Mouse (Mus musculus): ENCODE measurements around the gene Mta3.
A peak's percentile ranks its signal among the peaks of the same experiment; 100 is the strongest.

Mta3 gene

GRCm38 (mm10) chr17:83767064-83767463 is 61.1 kb downstream of the Mta3 start:
- no peak for DNase-seq

- no peak for DNase-seq
Observed at GRCm38 (mm10) chr17:83768309-83768708, 62.3 kb downstream of the Mta3 start.

- DNase-seq = no peak
Observed at GRCm38 (mm10) chr17:83770371-83770770, 64.4 kb downstream of the Mta3 start.

- no peak for DNase-seq
Observed at GRCm38 (mm10) chr17:83770931-83771330, 65.0 kb downstream of the Mta3 start.

- no peak for DNase-seq
Observed at GRCm38 (mm10) chr17:83772110-83772509, 66.1 kb downstream of the Mta3 start.

GRCm38 (mm10) chr17:83772711-83773110 is 66.7 kb downstream of the Mta3 start:
- no peak for DNase-seq

GRCm38 (mm10) chr17:83776965-83777364 is 71.0 kb downstream of the Mta3 start:
- DNase-seq = no peak

- no peak for DNase-seq
Observed at GRCm38 (mm10) chr17:83777462-83778051, 71.6 kb downstream of the Mta3 start.

- DNase-seq = no peak
Observed at GRCm38 (mm10) chr17:83780228-83780627, 74.3 kb downstream of the Mta3 start.

GRCm38 (mm10) chr17:83782740-83783139 is 76.8 kb downstream of the Mta3 start:
- DNase-seq = peak; percentile 89

GRCm38 (mm10) chr17:83786418-83786817 is 80.5 kb downstream of the Mta3 start:
- DNase-seq = no peak

GRCm38 (mm10) chr17:83790158-83790557 is 84.2 kb downstream of the Mta3 start:
- DNase-seq = no peak

GRCm38 (mm10) chr17:83792388-83792787 is 86.4 kb downstream of the Mta3 start:
- no peak for DNase-seq

GRCm38 (mm10) chr17:83795121-83795520 is 89.2 kb downstream of the Mta3 start:
- no peak for DNase-seq

- DNase-seq = no peak
Observed at GRCm38 (mm10) chr17:83799506-83800050, 93.6 kb downstream of the Mta3 start.

GRCm38 (mm10) chr17:83803987-83804386 is 98.0 kb downstream of the Mta3 start:
- DNase-seq = no peak

- DNase-seq = no peak
Observed at GRCm38 (mm10) chr17:83805078-83805477, 99.1 kb downstream of the Mta3 start.

GRCm38 (mm10) chr17:83807345-83807744 is 101.4 kb downstream of the Mta3 start:
- DNase-seq = no peak

- peak; percentile 64 for DNase-seq
Observed at GRCm38 (mm10) chr17:83807778-83808398, 101.9 kb downstream of the Mta3 start.

- no peak for DNase-seq
Observed at GRCm38 (mm10) chr17:83808476-83809098, 102.6 kb downstream of the Mta3 start.

- no peak for DNase-seq
Observed at GRCm38 (mm10) chr17:83809197-83809829, 103.3 kb downstream of the Mta3 start.

- DNase-seq = no peak
Observed at GRCm38 (mm10) chr17:83810285-83810684, 104.3 kb downstream of the Mta3 start.

GRCm38 (mm10) chr17:83812200-83812944 is 106.4 kb downstream of the Mta3 start:
- DNase-seq = peak; percentile 63

All from layer of hippocampus, adult 9-11 months (tissue).